8 mouse cellular contexts compared by ENCODE assay signal in the genomic region with DNA sequence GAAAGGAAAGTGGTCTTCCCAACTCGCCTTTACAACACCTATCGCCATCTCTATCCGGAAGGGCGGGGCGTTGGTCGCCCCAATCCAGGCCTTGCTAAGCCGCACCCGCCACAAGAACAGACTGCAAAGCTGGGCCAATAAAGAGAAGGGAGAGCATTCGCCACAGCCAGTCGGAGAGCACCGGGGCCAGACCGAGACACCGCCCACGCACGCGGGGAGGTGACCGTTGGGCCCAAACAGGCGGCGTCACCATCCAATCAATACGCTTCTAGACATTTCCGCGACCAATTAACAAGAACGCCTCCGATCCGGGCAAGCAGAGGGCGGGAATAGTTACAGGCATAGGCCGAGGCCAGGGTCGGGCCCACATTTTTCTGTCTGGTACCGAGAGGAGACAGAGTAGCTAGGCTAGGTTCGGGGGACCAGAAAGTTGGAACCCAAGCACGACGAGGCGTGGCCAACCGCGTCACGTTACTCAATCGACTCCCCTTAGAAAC. TPM values are rescaled to one million over a fixed set of nuclear protein-coding genes. Genes with fewer than 3 reads are reported as not detected.
DNase-seq lines count a peak whose midpoint lies in the region; ATAC-seq lines count a peak whose summit lies in the region.

No protein-coding gene starts in this region.

- peak; percentile 97 for DNase-seq in B cell, adult 2 months
- DNase-seq in brain, adult 2 months (ENCODE audit: low read depth, low spot score): peak; percentile 100
- DNase-seq in heart, embryonic 10.5 days (ENCODE audit: low spot score): peak; percentile 100
- peak; percentile 97 for DNase-seq in liver
- DNase-seq in spleen, postnatal 4 days (ENCODE audit: low spot score in 2 of 2): peak; percentile 97

- no peaks in the 10 kb centered on the region for H3K27me3 ChIP-seq in heart, embryonic 10.5 days (ENCODE audit: insufficient read depth, poor library complexity, severe bottlenecking)
- H3K27me3 ChIP-seq in kidney, embryonic 15.5 days: no peaks in the 10 kb centered on the region

- peak; percentile 92 for ATAC-seq in erythroblast, adult 5-6 weeks (replicated peaks; ENCODE audit: low FRiP score, poor library complexity, severe bottlenecking)
- ATAC-seq in kidney, embryonic 15.5 days (replicated peaks; ENCODE audit: low FRiP score): peak; percentile 95
- peak; percentile 94 for ATAC-seq in monocyte, adult 5-6 weeks (replicated peaks; ENCODE audit: insufficient number of reproducible peaks, low FRiP score, low TSS enrichment, poor library complexity, severe bottlenecking)

- peaks cover 13% of the 10 kb centered on the region for H3K4me1 ChIP-seq in heart, embryonic 10.5 days
- H3K4me1 ChIP-seq in kidney, embryonic 15.5 days: peaks cover 23% of the 10 kb centered on the region

- H3K9ac ChIP-seq in kidney, embryonic 15.5 days: peak overlapping the region; percentile 92

- peak overlapping the region; percentile 99 for H3K27ac ChIP-seq in heart, embryonic 10.5 days
- peak overlapping the region; percentile 97 for H3K27ac ChIP-seq in kidney, embryonic 15.5 days

- peak overlapping the region; percentile 89 for H3K4me3 ChIP-seq in heart, embryonic 10.5 days
- H3K4me3 ChIP-seq in kidney, embryonic 15.5 days (replicated peaks): peak overlapping the region; percentile 91

- peak overlapping the region; percentile 82 for H3K4me2 ChIP-seq in kidney, embryonic 15.5 days

- H3K36me3 ChIP-seq in heart, embryonic 10.5 days: peaks cover 20% of the 10 kb centered on the region
- peaks cover 15% of the 10 kb centered on the region for H3K36me3 ChIP-seq in kidney, embryonic 15.5 days

- WGBS in heart, embryonic 10.5 days: under 1% methylated on average over 37 of the region's 37 CpGs
- WGBS in kidney, embryonic 15.5 days: under 1% methylated on average over 37 of the region's 37 CpGs

- H3K9me3 ChIP-seq in heart, embryonic 10.5 days: no peaks in the 10 kb centered on the region
- no peaks in the 10 kb centered on the region for H3K9me3 ChIP-seq in kidney, embryonic 15.5 days (replicated peaks)

RNA-seq across cellular contexts. Expression of a gene that starts 0.5 kb away (rescaled TPM):
- total RNA-seq in erythroblast, adult 5-6 weeks (2015; ENCODE audit: low replicate concordance): 33.8 and 39.3 TPM in 2 replicates
- 41.5 and 65.5 TPM in 2 replicates for total RNA-seq in erythroblast, adult 5-6 weeks (2017; ENCODE audit: low replicate concordance)
- polyA plus RNA-seq in heart, embryonic 10.5 days (2016; fragmentation: Nextera tagmentation; extraction: Ambion mirVana): 66.0 and 68.5 TPM in 2 replicates
- polyA plus RNA-seq in kidney, embryonic 15.5 days (2015; fragmentation: Nextera tagmentation; extraction: Ambion mirVana): 78.7 and 83.4 TPM in 2 replicates
- total RNA-seq in monocyte, adult 5-6 weeks (2017): 72.7 to 88.8 TPM (median 87.7 TPM) in 3 replicates

RNA-seq across cellular contexts. Expression of a gene that starts 27.3 kb away (rescaled TPM):
- 321 and 423 TPM in 2 replicates for total RNA-seq in erythroblast, adult 5-6 weeks (2015; ENCODE audit: low replicate concordance)
- total RNA-seq in erythroblast, adult 5-6 weeks (2017; ENCODE audit: low replicate concordance): 386 and 450 TPM in 2 replicates
- 8.2 and 10.7 TPM in 2 replicates for polyA plus RNA-seq in heart, embryonic 10.5 days (2016; fragmentation: Nextera tagmentation; extraction: Ambion mirVana)
- polyA plus RNA-seq in kidney, embryonic 15.5 days (2015; fragmentation: Nextera tagmentation; extraction: Ambion mirVana): 10.5 TPM in 2 replicates
- 18.7 to 46.1 TPM (median 31.6 TPM) in 3 replicates for total RNA-seq in monocyte, adult 5-6 weeks (2017)

RNA-seq across cellular contexts. Expression of a gene that starts 48.2 kb away (rescaled TPM):
- not detected in 2 replicates for total RNA-seq in erythroblast, adult 5-6 weeks (2015; ENCODE audit: low replicate concordance)
- 0.84 TPM in 1 of 2 replicates, not detected in the other for total RNA-seq in erythroblast, adult 5-6 weeks (2017; ENCODE audit: low replicate concordance)
- polyA plus RNA-seq in heart, embryonic 10.5 days (2016; fragmentation: Nextera tagmentation; extraction: Ambion mirVana): not detected in 2 replicates
- polyA plus RNA-seq in kidney, embryonic 15.5 days (2015; fragmentation: Nextera tagmentation; extraction: Ambion mirVana): 0.17 TPM in 1 of 2 replicates, not detected in the other
- 0.87 TPM in 1 of 3 replicates, not detected in the others for total RNA-seq in monocyte, adult 5-6 weeks (2017)

Comparison
In these comparisons a context has a peak if more than half of its experiments do, and no peak if none do; other contexts are left out.
1. Peak in every context shown above with its lines: DNase-seq, ATAC-seq, H3K4me3 ChIP-seq and H3K27ac ChIP-seq.